ENCODE assay signal across 13 mouse cellular contexts in genomic region chr13:36391936-36392335, GRCm38 (mm10).
DNase-seq lines count a peak whose midpoint lies in the region.
"Had no signal": no experiment of that assay in that cellular context is flagged by ENCODE, and none has a peak within 500 bp of the region (broad histone marks: within the 10 kb centered on the region; RNA-seq: fewer than 3 reads in every experiment).

No protein-coding gene starts in this region.

- peak; percentile 17 to 36 for DNase-seq in frontal cortex, postnatal 36 days (ENCODE audit: low spot score in 2 of 2)
- DNase-seq in frontal cortex, postnatal 25 days (ENCODE audit: low spot score in 2 of 2): no peak
- DNase-seq in right cerebral cortex, adult 18-20 months: peak; percentile 60
- DNase-seq in right cerebral cortex, postnatal 10 days (ENCODE audit: low spot score in 2 of 2): no peak
- DNase-seq in brain, adult 2 months (ENCODE audit: low read depth, low spot score): peak; percentile 58
- DNase-seq in kidney, adult 11 months: no peak
- DNase-seq in kidney, postnatal 25 days: no peak
- DNase-seq: adrenal gland, adult 8-10 months; cerebellum, adult 18-20 months; cerebellum, adult 9-11 months; cerebellum, postnatal 36 days; forebrain, postnatal 0 days; gastrocnemius, postnatal 25 days had no signal

Comparison
In these comparisons a context has a peak if more than half of its experiments do, and no peak if none do; other contexts are left out.
1. DNase-seq: peak in frontal cortex, postnatal 36 days (2 of 2), right cerebral cortex, adult 18-20 months (single experiment) and brain, adult 2 months (single experiment); none in frontal cortex, postnatal 25 days (0 of 2), right cerebral cortex, postnatal 10 days (0 of 2), kidney, adult 11 months (single experiment) and kidney, postnatal 25 days (0 of 2).